Mouse (Mus musculus): ENCODE results near the gene Trim38. TPM values are rescaled to one million over a fixed set of nuclear protein-coding genes. Genes with fewer than 3 reads are reported as not detected.

The Trim38 gene
- total and polyA plus RNA-seq, 3 experiments = 0.11 TPM; not detected in 2

DNA sequence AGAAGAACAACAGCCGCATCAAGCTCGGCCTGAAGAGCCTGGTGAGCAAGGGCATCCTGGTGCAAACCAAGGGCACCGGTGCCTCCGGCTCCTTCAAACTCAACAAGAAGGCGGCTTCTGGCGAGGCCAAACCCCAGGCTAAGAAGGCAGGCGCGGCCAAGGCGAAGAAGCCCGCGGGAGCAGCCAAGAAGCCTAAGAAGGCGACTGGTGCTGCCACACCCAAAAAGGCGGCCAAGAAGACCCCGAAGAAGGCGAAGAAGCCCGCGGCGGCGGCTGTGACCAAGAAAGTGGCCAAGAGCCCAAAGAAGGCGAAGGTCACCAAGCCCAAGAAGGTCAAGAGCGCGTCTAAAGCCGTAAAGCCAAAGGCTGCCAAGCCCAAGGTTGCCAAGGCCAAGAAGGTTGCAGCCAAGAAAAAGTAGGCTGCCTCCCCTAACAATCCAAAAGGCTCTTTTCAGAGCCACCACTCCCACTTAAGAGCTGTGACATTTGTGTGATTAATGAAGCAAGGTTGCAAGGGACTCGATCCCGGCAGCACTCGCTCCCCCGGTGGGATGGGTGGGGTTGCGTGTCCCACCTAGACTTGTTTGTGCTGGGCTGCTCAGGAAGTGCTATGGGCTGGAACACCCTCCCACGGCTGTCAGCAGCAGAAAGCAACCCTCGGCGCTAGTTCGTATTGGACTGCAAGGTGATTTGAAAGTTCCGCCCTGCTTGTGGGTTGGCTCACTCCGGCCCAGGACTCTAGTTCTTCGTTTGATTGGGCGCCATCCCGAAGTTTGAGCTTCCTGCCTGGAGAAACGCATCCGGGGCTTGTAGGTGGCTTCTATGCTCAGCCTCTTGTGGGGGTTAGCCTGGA is 30.4 kb upstream of the Trim38 start (continued):
- TF ChIP-seq GABPA (IDR thresholded peaks at IDR 0.05; ENCODE audit: insufficient replicate concordance, low read depth, low read length) = no peak
- TF ChIP-seq MAX (IDR thresholded peaks at IDR 0.05; ENCODE audit: low read length) = no peak; the same call in 1 of the 2 replicates
- TF ChIP-seq ELF1 (IDR thresholded peaks at IDR 0.05; ENCODE audit: low read depth, low read length) = peak; percentile 80
- TF ChIP-seq HCFC1 (IDR thresholded peaks at IDR 0.05; ENCODE audit: low read depth, low read length) = peak; percentile 69
- TF ChIP-seq CHD1 (IDR thresholded peaks at IDR 0.05; ENCODE audit: low read depth, low read length) = no peak; the same call in 1 of the 2 replicates
- TF ChIP-seq CTCF (conservative IDR thresholded peaks at IDR 0.05 in 1 of 2, IDR thresholded peaks at IDR 0.05 in 1 of 2; ENCODE audit: low read depth in 2 of 2, low read length in 2 of 2) = no peak
- 0 out of 2 replicates have a peak, but pooled peaks have one; percentile 61 for TF ChIP-seq MEF2A (IDR thresholded peaks at IDR 0.05; ENCODE audit: borderline replicate concordance, low read depth, low read length)

DNA sequence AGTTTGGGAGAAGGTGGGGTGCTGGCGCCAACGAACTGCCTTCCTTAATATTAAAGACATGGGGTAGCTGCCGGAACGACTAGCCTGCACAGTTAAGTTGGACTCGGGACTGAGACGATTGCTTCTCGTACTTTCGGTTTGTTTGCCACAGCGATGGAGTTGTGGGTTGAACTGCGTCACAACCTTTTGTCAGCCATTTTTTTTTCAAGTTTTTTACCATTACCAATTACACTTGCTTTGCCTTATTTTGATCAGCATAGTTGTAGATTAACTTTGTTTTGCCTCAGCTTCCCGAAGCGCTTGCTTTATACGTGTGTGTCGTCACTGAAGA is 29.8 kb upstream of the Trim38 start:
- Histone ChIP-seq H3K36me3 (replicated peaks in 1 of 2; ENCODE audit: control insufficient read depth in 1 of 2, insufficient read depth in 1 of 2, low read length in 1 of 2) (no peaks in the 10 kb centered on the region), H3K4me2 (ENCODE audit: insufficient read depth, low read depth, poor library complexity, severe bottlenecking) (peak overlapping the region; percentile 84; the same call in 1 of the 2 replicates), H3K9me3 (replicated peaks; ENCODE audit: low read length) (no peaks in the 10 kb centered on the region), H3K27ac (ENCODE audit: insufficient read depth, low read depth) (peak overlapping the region; percentile 95), H3K4me1 (ENCODE audit: control insufficient read depth in 1 of 2, insufficient read depth in 2 of 2) (peaks cover 3 to 29% of the 10 kb centered on the region in 2 experiments; a peak in 3 of 4 replicates), H3K4me3 (replicated peaks in 1 of 3; ENCODE audit: low read depth in 2 of 3, low read length in 2 of 3, poor library complexity in 1 of 3) (peak overlapping the region; percentile 54 to 74 (median 54)), H3K27me3 (replicated peaks) (no peaks in the 10 kb centered on the region), H3K9ac (ENCODE audit: insufficient read depth, low read depth) (peak overlapping the region; percentile 100), H3K79me2 (replicated peaks; ENCODE audit: control insufficient read depth, extremely low read depth, insufficient read depth, poor library complexity, severe bottlenecking) (no peaks in the 10 kb centered on the region)
- no peak for DNase-seq (ENCODE audit: extremely low read depth)
- in situ Hi-C loops (cut with MboI; ENCODE audit: low pct_ligation_motif_present, low pct_unique_long_range_greater_than_20kb, low sequenced_read_pairs) (loop anchor here (5.0 kb wide), 1 partner anchor 38 kb away; no protein-coding TSS in a partner anchor), dilution Hi-C loops (cut with MboI; ENCODE audit: extremely low pct_ligation_motif_present, extremely low pct_unique_long_range_greater_than_20kb, low sequenced_read_pairs) (loop anchor here (10.0 kb wide), 1 partner anchor 45 kb away; the partner anchor contains the start of genes Hist1h1t and Hist1h4c)
- no peak for TF ChIP-seq ELF1 (IDR thresholded peaks at IDR 0.05; ENCODE audit: low read depth, low read length)
- peak; percentile 9; the same call in 1 of the 2 replicates for TF ChIP-seq ETS1 (conservative IDR thresholded peaks at IDR 0.05; ENCODE audit: low read depth, low read length)
- TF ChIP-seq ZKSCAN1 (IDR thresholded peaks at IDR 0.05; ENCODE audit: borderline replicate concordance, low read depth, low read length) = no peak
- no peak for TF ChIP-seq ZC3H11A (IDR thresholded peaks at IDR 0.05; ENCODE audit: low read depth, low read length)
- TF ChIP-seq CHD1 (IDR thresholded peaks at IDR 0.05; ENCODE audit: low read depth, low read length) = no peak; the same call in 1 of the 2 replicates
- peak; percentile 5; the same call in 1 of the 2 replicates for TF ChIP-seq SIN3A (IDR thresholded peaks at IDR 0.05; ENCODE audit: low read length)
- TF ChIP-seq E2F4 (IDR thresholded peaks at IDR 0.05; ENCODE audit: insufficient replicate concordance, low read depth, low read length) = 0 out of 2 replicates have a peak, but pooled peaks have one; percentile 85
- no peak for TF ChIP-seq GABPA (IDR thresholded peaks at IDR 0.05; ENCODE audit: insufficient replicate concordance, low read depth, low read length)
- TF ChIP-seq MAZ (IDR thresholded peaks at IDR 0.05; ENCODE audit: low read depth, low read length) = no peak
- 0 out of 2 replicates have a peak, but pooled peaks have one; percentile 4 for TF ChIP-seq USF2 (conservative IDR thresholded peaks at IDR 0.05; ENCODE audit: low read depth, low read length)
- no peak; the same call in none of the 2 replicates for TF ChIP-seq HCFC1 (IDR thresholded peaks at IDR 0.05; ENCODE audit: low read depth, low read length)
- peak; percentile 25 for TF ChIP-seq TCF12 (IDR thresholded peaks at IDR 0.05; ENCODE audit: low read depth, low read length)
- no peak for TF ChIP-seq MYC (IDR thresholded peaks at IDR 0.05; ENCODE audit: low read depth, low read length)
- no peak; the same call in none of the 2 replicates for TF ChIP-seq CHD2 (IDR thresholded peaks at IDR 0.05; ENCODE audit: low read length)
- no peak for TF ChIP-seq PAX5 (IDR thresholded peaks at IDR 0.05; ENCODE audit: low read length)
- 0 out of 2 replicates have a peak, but pooled peaks have one; percentile 11 for TF ChIP-seq MAFK (IDR thresholded peaks at IDR 0.05; ENCODE audit: insufficient replicate concordance, low read length)
- peak; percentile 49; the same call in 1 of the 2 replicates for TF ChIP-seq ZNF384 (IDR thresholded peaks at IDR 0.05; ENCODE audit: low read depth, low read length)
- TF ChIP-seq CTCF (conservative IDR thresholded peaks at IDR 0.05 in 1 of 2, IDR thresholded peaks at IDR 0.05 in 1 of 2; ENCODE audit: low read depth in 2 of 2, low read length in 2 of 2) = no peak
- no peak; the same call in 1 of the 2 replicates for TF ChIP-seq SMC3 (IDR thresholded peaks at IDR 0.05; ENCODE audit: low read depth, low read length)
- TF ChIP-seq NRF1 (IDR thresholded peaks at IDR 0.05; ENCODE audit: low read depth, low read length) = no peak; the same call in 1 of the 2 replicates
- TF ChIP-seq TBP (conservative IDR thresholded peaks at IDR 0.05; ENCODE audit: low read depth, low read length) = 0 out of 2 replicates have a peak, but pooled peaks have one; percentile 56
- no peak for TF ChIP-seq UBTF (IDR thresholded peaks at IDR 0.05; ENCODE audit: low read depth, low read length)
- peak; percentile 31; the same call in 1 of the 2 replicates for TF ChIP-seq POLR2AphosphoS2 (IDR thresholded peaks at IDR 0.05; ENCODE audit: low read depth, low read length)
- peak; percentile 12; the same call in 1 of the 2 replicates for TF ChIP-seq RCOR1 (conservative IDR thresholded peaks at IDR 0.05; ENCODE audit: low read depth, low read length)
- TF ChIP-seq EP300 (IDR thresholded peaks at IDR 0.05; ENCODE audit: low read length) = no peak
- TF ChIP-seq IRF4 (IDR thresholded peaks at IDR 0.05; ENCODE audit: low read depth, low read length) = no peak
- TF ChIP-seq KAT2A (IDR thresholded peaks at IDR 0.05; ENCODE audit: insufficient replicate concordance, low read length) = 0 out of 2 replicates have a peak, but pooled peaks have one; percentile 4
- peak; percentile 68; the same call in 1 of the 2 replicates for TF ChIP-seq POLR2A (IDR thresholded peaks at IDR 0.05; ENCODE audit: low read depth, low read length)
- no peak for TF ChIP-seq JUN (IDR thresholded peaks at IDR 0.05; ENCODE audit: insufficient read depth, low read depth, low read length)
- TF ChIP-seq ZMIZ1 (IDR thresholded peaks at IDR 0.05; ENCODE audit: low read depth, low read length) = no peak
- no peak for TF ChIP-seq RAD21 (IDR thresholded peaks at IDR 0.05; ENCODE audit: low read depth, low read length)
